Mouse (Mus musculus) forebrain, embryonic 14.5 days (tissue): ENCODE measurements at regions not wholly inside any gene's neighbourhood (a gene's known extent, or its start where the extent isn't known, plus 50 kb on each side); places are given as distances from the start of the nearest gene placed in this dataset.
A peak's percentile ranks its signal among the peaks of the same experiment; 100 is the strongest.

Experiments used
- ATAC-seq: fragments of 200-750 bp; cut with Nextera tagmentation; 2 replicates; pipeline ENCODE4 v1.8.0; 2017; ENCODE audit warnings: mild to moderate bottlenecking, moderate library complexity
- DNase-seq: peaks from one replicate; pipeline ENCODE4 v3.0.0-alpha.2; 2015; ENCODE audit warnings: low spot score
- H3K27ac ChIP-seq: fragments of 300-500 bp; sonication (generic); 2 replicates; pipeline ENCODE4 v1.5.1; 2014; ENCODE audit warnings: low read depth, mild to moderate bottlenecking, control low read depth, low read length, moderate library complexity
- H3K27me3 ChIP-seq: fragments of 300-500 bp; sonication (generic); replicated peaks from 2 replicates; pipeline ENCODE4 v1.6.1; 2014; ENCODE audit warnings: low read length, control low read depth, mixed read lengths; ENCODE audit not compliant: control insufficient read depth, insufficient read depth
- H3K36me3 ChIP-seq: fragments of 300-500 bp; sonication (generic); 2 replicates; pipeline ENCODE4 v1.6.1; 2014; ENCODE audit warnings: low read length, control low read depth; ENCODE audit not compliant: control insufficient read depth, insufficient read depth
- H3K4me1 ChIP-seq: fragments of 300-500 bp; sonication (generic); 2 replicates; pipeline ENCODE4 v1.6.1; 2014; ENCODE audit warnings: antibody characterized with exemption, low read length, control low read depth; ENCODE audit not compliant: control insufficient read depth, insufficient read depth
- H3K4me2 ChIP-seq: fragments of 300-500 bp; sonication (generic); 2 replicates; pipeline ENCODE4 v1.6.1; 2014; ENCODE audit warnings: mild to moderate bottlenecking, control low read depth, low read length
- H3K4me3 ChIP-seq: fragments of 300-500 bp; sonication (generic); 2 replicates; pipeline ENCODE4 v1.5.1; 2014; ENCODE audit warnings: low read depth, low read length, control low read depth
- H3K9ac ChIP-seq: fragments of 300-500 bp; sonication (generic); 2 replicates; pipeline ENCODE4 v1.6.1; 2014; ENCODE audit warnings: mild to moderate bottlenecking, low read length, control low read depth, moderate library complexity
- H3K9me3 ChIP-seq: fragments of 300-500 bp; sonication (generic); replicated peaks from 2 replicates; pipeline ENCODE4 v1.6.1; 2016; ENCODE audit warnings: low read length, control low read depth, mixed read lengths; ENCODE audit not compliant: control insufficient read depth
- WGBS: fragments of 180-500 bp; shearing (Covaris S2); extraction: QIAGEN DNeasy Blood & Tissue Kit; methylation state at CpG from one replicate; pipeline ENCODE4 v1.1.7; 2014; 5-methylcytosine and 5-hydroxymethylcytosine counted together

DNA sequence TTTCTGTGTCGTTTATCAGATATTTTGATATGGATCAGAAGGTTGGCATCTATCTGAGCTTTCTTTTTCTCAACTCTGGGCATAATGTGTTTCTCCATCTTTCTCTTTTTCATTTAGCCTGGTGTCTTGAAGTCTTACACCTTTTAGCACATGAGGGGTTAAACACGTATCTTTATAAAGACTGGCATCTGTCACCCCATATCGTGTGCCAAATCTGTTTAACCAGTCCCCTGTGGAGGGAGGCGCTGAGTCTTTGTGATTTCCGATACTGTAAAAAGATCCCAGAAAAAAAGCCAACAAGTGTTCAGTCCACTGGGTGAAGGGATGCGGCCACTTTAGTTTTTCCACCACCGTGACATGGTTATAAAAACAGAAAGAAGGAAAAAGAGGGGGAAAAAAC is 313.3 kb downstream of the Diras2 start:
- no peak overlapping the region for H3K4me2 ChIP-seq
- no peak overlapping the region for H3K27ac ChIP-seq
- no peaks in the 10 kb centered on the region for H3K9me3 ChIP-seq
- H3K27me3 ChIP-seq, result no peaks in the 10 kb centered on the region
- H3K9ac ChIP-seq, result no peak overlapping the region
- peak; percentile 74 for DNase-seq
- ATAC-seq, result no peak
- H3K4me3 ChIP-seq, result no peak overlapping the region
- H3K36me3 ChIP-seq, result no peaks in the 10 kb centered on the region
- 47% methylated on average over 7 of the region's 7 CpGs for WGBS
- peaks cover 2% of the 10 kb centered on the region for H3K4me1 ChIP-seq

DNA sequence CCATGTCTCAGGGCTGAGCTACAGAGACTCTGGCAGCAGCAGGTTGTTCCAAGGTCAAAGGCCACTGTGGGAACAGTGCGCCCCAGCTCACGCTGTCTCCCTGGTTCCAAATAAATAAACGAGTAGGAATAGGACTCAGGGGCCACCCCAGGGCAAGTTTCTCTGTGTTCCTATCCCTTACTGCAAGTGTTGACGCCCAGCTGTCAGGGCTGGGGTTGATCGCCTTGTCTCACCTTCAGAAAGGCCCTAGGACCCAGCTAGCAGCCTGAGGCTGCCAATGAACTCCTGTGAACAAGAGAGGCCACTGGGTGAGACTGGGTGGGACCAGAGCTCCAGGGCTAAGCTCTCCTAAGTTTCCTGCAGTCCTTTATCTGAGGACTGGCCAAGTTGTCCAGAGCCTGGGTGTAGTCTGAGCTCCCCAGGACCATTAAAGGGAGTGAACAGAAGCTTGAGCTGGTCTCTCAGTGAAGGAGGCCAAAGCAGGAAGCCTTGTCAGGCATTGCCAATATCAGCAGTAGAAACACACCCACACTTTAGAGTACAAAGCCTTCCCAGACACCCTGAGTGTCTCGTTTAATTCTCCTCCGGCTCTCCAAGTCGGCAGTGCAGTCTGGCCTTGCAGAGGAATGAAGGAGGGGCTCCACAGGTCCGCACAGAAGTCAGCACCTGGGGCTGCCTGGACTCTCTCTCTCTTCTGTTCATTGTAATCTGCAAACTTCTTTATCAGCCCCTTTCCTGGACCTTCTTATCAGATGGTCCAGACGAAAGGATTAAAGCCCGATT is 308.6 kb downstream of the Diras2 start:
- DNase-seq (no peak), ATAC-seq (no peak)
- H3K4me1 ChIP-seq, result peaks cover 8% of the 10 kb centered on the region
- no peak overlapping the region for H3K4me3 ChIP-seq
- no peaks in the 10 kb centered on the region for H3K36me3 ChIP-seq
- no peaks in the 10 kb centered on the region for H3K27me3 ChIP-seq
- WGBS, result 31% methylated on average over 11 of the region's 11 CpGs
- H3K9ac ChIP-seq, result no peak overlapping the region
- H3K9me3 ChIP-seq, result no peaks in the 10 kb centered on the region
- H3K27ac ChIP-seq, result no peak overlapping the region
- H3K4me2 ChIP-seq, result no peak overlapping the region

DNA sequence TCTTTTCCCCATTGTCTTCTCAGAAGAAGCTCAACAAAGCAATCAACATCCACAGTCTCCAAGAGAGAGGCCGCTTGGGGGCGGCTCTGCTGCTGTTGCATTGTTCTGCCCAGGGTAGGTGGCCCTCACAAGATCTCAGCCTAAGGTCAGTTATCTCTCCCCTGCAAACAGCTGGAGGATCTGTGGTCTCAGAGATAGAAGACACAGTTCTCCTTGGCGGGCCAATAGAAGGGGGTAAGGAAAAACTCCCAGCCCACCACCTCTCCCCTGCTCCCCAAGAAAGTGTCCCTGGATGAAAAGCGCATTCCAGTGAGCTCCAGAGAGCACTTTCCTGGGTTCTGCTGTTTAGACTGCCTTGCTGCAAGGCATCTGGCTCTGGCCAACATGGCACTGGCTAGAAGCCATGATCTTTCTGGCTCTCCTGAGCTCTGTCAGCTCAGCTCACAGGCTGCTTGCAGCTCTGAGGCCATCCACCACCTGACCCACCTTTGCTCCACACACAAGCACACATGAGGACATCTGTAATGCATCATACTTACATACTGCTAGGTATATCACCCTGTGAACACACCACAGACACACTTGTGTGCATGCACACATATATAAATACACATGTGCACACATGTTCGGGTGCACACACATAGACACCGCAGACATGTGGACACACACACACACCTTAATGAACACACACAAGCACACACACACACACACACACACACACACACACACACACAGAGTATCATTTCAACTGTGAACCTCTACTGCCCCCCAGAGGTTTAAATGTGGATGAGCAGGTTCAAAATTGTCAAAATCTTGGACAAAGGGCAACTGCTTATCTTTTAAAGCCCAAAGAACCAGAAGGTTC is 307.7 kb downstream of the Diras2 start:
- Histone ChIP-seq H3K9me3 (no peaks in the 10 kb centered on the region), H3K27ac (no peak overlapping the region), H3K4me1 (peaks cover 8% of the 10 kb centered on the region), H3K36me3 (no peaks in the 10 kb centered on the region), H3K27me3 (no peaks in the 10 kb centered on the region), H3K4me2 (no peak overlapping the region), H3K9ac (no peak overlapping the region), H3K4me3 (no peak overlapping the region)
- ATAC-seq (peak; percentile 73), DNase-seq (peak; percentile 72)
- WGBS, result 29% methylated on average over 6 of the region's 6 CpGs

DNA sequence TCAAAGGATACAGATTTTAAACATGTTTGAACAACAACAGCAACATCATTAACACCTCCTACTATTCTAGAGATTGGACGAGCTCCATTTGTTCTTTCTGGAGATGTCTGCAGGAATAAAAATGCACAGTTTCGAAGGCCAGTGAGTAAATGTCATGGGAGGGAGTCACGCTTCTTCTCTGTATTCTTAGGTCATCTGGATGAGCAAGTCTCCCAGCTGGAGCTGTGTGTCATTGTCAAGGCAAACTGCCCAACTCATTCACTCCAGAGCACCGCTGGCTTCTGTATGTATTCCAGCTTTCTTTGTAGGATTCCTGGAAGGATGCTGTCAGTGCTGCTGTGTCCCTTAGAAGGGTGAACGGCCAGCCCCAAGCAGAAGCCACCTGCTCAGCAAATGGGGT is 297.1 kb downstream of the Diras2 start:
- DNase-seq, result no peak
- H3K36me3 ChIP-seq, result no peaks in the 10 kb centered on the region
- WGBS, result 75% methylated on average over 5 of the region's 5 CpGs
- no peaks in the 10 kb centered on the region for H3K4me1 ChIP-seq
- H3K9me3 ChIP-seq, result no peaks in the 10 kb centered on the region
- ATAC-seq, result no peak
- no peak overlapping the region for H3K27ac ChIP-seq
- H3K4me3 ChIP-seq, result no peak overlapping the region
- H3K4me2 ChIP-seq, result no peak overlapping the region
- no peaks in the 10 kb centered on the region for H3K27me3 ChIP-seq
- H3K9ac ChIP-seq, result no peak overlapping the region

DNA sequence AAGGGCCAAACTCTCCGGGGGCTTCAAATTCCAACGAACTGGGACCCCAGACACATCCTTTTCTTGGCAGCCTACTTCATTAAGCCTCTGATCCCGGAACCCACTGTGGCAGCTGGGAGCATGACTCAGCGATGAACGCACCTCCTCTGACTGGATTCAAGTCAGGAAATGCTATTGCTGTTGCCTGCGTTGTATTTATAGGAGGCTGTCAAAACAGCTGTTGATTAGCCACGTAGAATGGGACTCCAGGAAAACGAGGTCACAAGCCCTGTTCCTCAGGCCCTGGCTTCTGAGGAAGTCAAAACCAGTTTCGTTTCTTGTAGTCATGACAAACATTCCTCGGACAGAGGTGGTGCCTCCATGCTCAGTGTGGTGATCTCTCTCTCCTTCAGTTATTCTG is 295.0 kb downstream of the Diras2 start:
- H3K9ac ChIP-seq, result no peak overlapping the region
- ATAC-seq (no peak), DNase-seq (no peak)
- H3K4me1 ChIP-seq, result no peaks in the 10 kb centered on the region
- WGBS, result 49% methylated on average over 10 of the region's 10 CpGs
- no peaks in the 10 kb centered on the region for H3K27me3 ChIP-seq
- no peak overlapping the region for H3K27ac ChIP-seq
- H3K4me3 ChIP-seq, result no peak overlapping the region
- H3K9me3 ChIP-seq, result no peaks in the 10 kb centered on the region
- no peaks in the 10 kb centered on the region for H3K36me3 ChIP-seq
- H3K4me2 ChIP-seq, result no peak overlapping the region

DNA sequence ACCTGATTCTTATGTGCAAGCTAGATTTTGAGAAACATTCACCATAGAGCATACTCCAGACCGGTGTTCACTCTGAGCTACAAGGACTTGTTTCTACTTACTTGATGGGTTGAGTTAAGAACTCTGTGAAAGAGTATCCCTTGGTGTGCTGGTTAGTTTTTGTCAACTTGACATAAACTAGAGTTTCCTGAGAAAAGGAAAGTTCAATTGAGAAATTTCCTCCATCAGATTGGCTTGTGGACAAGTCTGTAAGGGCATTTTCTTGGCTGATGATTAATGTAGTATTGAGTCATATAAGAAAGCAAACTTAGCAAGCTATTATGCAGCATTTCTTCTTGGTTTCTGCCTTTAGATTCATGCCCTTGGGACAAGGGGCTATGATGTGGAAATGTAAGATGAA is 291.5 kb downstream of the Diras2 start:
- Histone ChIP-seq H3K4me1 (no peaks in the 10 kb centered on the region), H3K9ac (no peak overlapping the region), H3K27ac (no peak overlapping the region), H3K4me3 (no peak overlapping the region), H3K36me3 (no peaks in the 10 kb centered on the region), H3K9me3 (no peaks in the 10 kb centered on the region), H3K4me2 (no peak overlapping the region), H3K27me3 (no peaks in the 10 kb centered on the region)
- no peak for ATAC-seq
- DNase-seq, result no peak
- 100% methylated on average over 1 of the region's 1 CpGs for WGBS

DNA sequence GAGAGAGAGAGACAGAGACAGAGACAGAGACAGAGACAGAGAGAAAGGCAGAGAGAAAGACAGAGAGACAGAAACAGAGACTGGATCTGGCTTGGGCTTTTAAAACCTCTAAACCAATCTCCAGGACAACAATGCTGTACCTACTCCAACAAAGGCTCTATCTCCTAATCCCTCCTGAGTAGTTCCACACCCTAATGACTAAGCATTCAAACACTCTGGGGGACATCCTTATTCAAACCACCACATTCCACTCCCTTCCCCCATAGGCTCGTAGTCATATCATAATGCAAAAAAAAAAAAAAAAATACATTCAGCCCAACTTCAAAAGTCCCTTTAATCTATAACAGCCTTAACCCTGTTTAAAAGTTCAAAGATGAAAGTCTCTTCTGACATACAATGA is 289.3 kb downstream of the Diras2 start:
- Histone ChIP-seq H3K4me2 (no peak overlapping the region), H3K9ac (no peak overlapping the region), H3K27me3 (no peaks in the 10 kb centered on the region), H3K4me3 (no peak overlapping the region), H3K4me1 (no peaks in the 10 kb centered on the region), H3K9me3 (no peaks in the 10 kb centered on the region), H3K27ac (no peak overlapping the region), H3K36me3 (no peaks in the 10 kb centered on the region)
- ATAC-seq (no peak), DNase-seq (no peak)
- WGBS, result 63% methylated on average over 1 of the region's 1 CpGs

DNA sequence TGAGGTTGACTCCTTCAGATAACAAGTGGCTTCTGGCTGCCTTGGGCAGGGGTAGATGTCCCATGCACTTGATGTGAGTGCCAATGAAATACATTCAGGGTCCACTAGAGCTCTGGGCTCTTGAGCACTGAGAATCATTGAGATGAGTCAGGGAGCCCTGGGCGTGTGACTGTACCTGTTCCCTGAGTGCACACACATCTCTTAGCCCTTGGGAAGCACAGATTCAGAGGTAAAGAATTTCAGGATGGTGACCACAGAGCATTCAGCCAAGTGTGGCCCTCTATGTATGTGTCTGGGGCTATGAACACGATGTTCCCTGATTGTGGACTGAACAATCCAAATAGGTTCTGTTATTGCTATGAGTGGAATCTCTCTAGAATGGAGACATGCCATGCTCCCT is 281.6 kb downstream of the Diras2 start:
- no peak for ATAC-seq
- no peak overlapping the region for H3K27ac ChIP-seq
- H3K36me3 ChIP-seq, result no peaks in the 10 kb centered on the region
- no peak overlapping the region for H3K9ac ChIP-seq
- 0 out of 2 replicates have a peak, but pooled peaks cover 2% of the 10 kb centered on the region for H3K27me3 ChIP-seq
- DNase-seq, result no peak
- 79% methylated on average over 2 of the region's 2 CpGs for WGBS
- no peaks in the 10 kb centered on the region for H3K4me1 ChIP-seq
- H3K4me3 ChIP-seq, result no peak overlapping the region
- H3K4me2 ChIP-seq, result no peak overlapping the region
- H3K9me3 ChIP-seq, result no peaks in the 10 kb centered on the region

DNA sequence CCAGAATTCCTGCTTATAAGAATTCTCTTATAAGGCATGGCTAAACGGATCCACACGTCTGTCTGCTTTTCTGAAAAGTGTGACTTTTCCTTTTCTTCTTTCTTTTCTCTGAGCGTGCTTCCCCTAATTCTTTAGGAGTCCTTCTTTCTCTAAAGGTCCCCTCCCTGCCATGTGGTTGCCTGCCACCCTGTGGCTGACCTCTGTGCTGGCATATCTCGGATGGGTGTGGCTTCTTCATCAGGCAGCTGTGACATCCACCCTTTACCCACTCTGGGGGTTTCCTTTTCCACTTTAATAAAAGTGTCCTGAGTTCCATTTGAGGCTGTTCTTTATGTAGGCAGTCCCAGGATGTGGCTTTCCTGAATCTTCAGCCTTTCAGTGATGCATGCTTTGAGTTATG is 280.7 kb downstream of the Diras2 start:
- DNase-seq (no peak), ATAC-seq (no peak)
- Histone ChIP-seq H3K9ac (no peak overlapping the region), H3K9me3 (no peaks in the 10 kb centered on the region), H3K4me3 (no peak overlapping the region), H3K36me3 (no peaks in the 10 kb centered on the region), H3K4me1 (no peaks in the 10 kb centered on the region), H3K4me2 (no peak overlapping the region), H3K27me3 (0 out of 2 replicates have a peak, but pooled peaks cover 2% of the 10 kb centered on the region), H3K27ac (no peak overlapping the region)
- 72% methylated on average over 4 of the region's 4 CpGs for WGBS
